Mouse (Mus musculus) embryonic fibroblast, embryonic 13.5 days (primary cell): ENCODE results near the gene Rabgap1l.

Experiments
- CTCF ChIP-seq: IDR thresholded peaks from 2 replicates; pipeline ENCODE4 v1.5.1; 2011; ENCODE audit warnings: mild to moderate bottlenecking, control low read depth, low read length, moderate library complexity, borderline replicate concordance; ENCODE audit not compliant: insufficient read depth
- POLR2A ChIP-seq: IDR thresholded peaks from 2 replicates; pipeline ENCODE4 v1.6.1; 2011; ENCODE audit warnings: low read depth, mild to moderate bottlenecking, control low read depth, low read length, moderate library complexity

GRCm38 (mm10) chr1:160277940-160278682, 514.9 kb downstream of the Rabgap1l start:
- no peak for TF ChIP-seq POLR2A
- no peak for TF ChIP-seq CTCF
